Mouse (Mus musculus) heart, postnatal 0 days (tissue): ENCODE measurements at regions not wholly inside any gene's neighbourhood (a gene's known extent, or its start where the extent isn't known, plus 50 kb on each side); places are given as distances from the start of the nearest gene placed in this dataset.

Experiments used
- CTCF ChIP-seq: IDR thresholded peaks from 2 replicates; pipeline ENCODE4 v1.5.1; 2016; ENCODE audit warnings: antibody characterized with exemption, control low read depth, low read depth
- EP300 ChIP-seq: IDR thresholded peaks from 2 replicates; pipeline ENCODE4 v1.6.1; 2016; ENCODE audit warnings: antibody characterized with exemption, low read depth

DNA sequence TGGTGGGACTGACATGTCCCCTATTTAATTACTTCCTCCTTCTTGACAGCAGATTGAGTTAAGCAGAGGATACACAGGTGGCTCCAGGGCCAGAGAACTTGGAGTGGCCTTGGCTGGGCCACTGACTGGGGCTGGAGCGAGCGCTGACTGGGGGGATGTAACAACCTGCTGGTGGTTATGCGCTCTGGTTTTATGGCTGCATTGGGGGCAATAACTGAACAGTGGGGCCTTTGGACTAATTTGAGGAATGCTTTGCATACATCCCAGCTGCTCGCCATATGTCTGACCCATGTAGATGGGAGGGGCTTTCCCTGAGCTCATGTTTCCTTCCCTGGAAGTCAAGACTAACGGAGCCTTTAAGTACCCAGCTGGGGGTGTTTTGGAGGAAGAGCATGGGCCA is 163.0 kb downstream of the Mid1ip1 start:
- no peak for TF ChIP-seq CTCF
- no peak for TF ChIP-seq EP300
